Mouse (Mus musculus) layer of hippocampus, adult 18-20 months (tissue): ENCODE data around the gene Cavin1. TPM values are rescaled to one million over a fixed set of nuclear protein-coding genes. Genes with fewer than 3 reads are reported as not detected.

Experiments
- DNase-seq, 2 experiments: peaks; one replicate each; pipeline ENCODE4 v3.0.0; 2022; ENCODE audit warnings: low spot score in 2 of 2
- total RNA-seq, 2 experiments: library from RNA; stranded (reverse); gene quantifications; 2 replicates each; pipeline ENCODE4 v1.2.3; 2021

Cavin1 gene
- total RNA-seq, 2 experiments from 2014 or later, result 15.8 to 16.0 TPM

GRCm38 (mm10) chr11:100918007-100918406 lies 52.7 kb downstream of the Cavin1 start:
- no peak for DNase-seq

GRCm38 (mm10) chr11:100916432-100916971 lies 54.2 kb downstream of the Cavin1 start:
- DNase-seq, result no peak

GRCm38 (mm10) chr11:100915063-100915462 lies 55.6 kb downstream of the Cavin1 start:
- DNase-seq, result no peak

- no peak for DNase-seq
These were observed 56.3 kb downstream of the Cavin1 start for GRCm38 (mm10) chr11:100914415-100914814.

- no peak for DNase-seq
These were observed 58.1 kb downstream of the Cavin1 start for GRCm38 (mm10) chr11:100912401-100913155.

GRCm38 (mm10) chr11:100908567-100908966 lies 62.1 kb downstream of the Cavin1 start:
- DNase-seq, result no peak

GRCm38 (mm10) chr11:100908112-100908511 lies 62.6 kb downstream of the Cavin1 start:
- DNase-seq, result no peak

GRCm38 (mm10) chr11:100906885-100907284 lies 63.8 kb downstream of the Cavin1 start:
- no peak for DNase-seq

Other genes with a start within 250 kb of the Cavin1 start
- 100 to 1,000 TPM; 149 to 156 TPM for gene Rab5c, start 232.7 kb downstream of the Cavin1 start, total RNA-seq
- gene Kcnh4, start 210.9 kb downstream of the Cavin1 start, total RNA-seq, result 1 to 10 TPM; 2.0 to 2.1 TPM
- not detected for gene Hcrt, start 208.0 kb downstream of the Cavin1 start, total RNA-seq
- gene Ghdc, start 199.9 kb downstream of the Cavin1 start, total RNA-seq, result 1 to 10 TPM; 4.4 to 7.0 TPM
- 10 to 100 TPM; 12.1 to 16.2 TPM for gene Stat5b, start 120.2 kb downstream of the Cavin1 start, total RNA-seq
- gene Stat5a, start 111.5 kb downstream of the Cavin1 start, total RNA-seq, result 1 to 10 TPM; 1.1 to 1.8 TPM
- gene Stat3, start 31.3 kb downstream of the Cavin1 start, total RNA-seq, result 10 to 100 TPM; 35.5 to 35.9 TPM
- 100 to 1,000 TPM; 421 to 426 TPM for gene Atp6v0a1, start 38.6 kb upstream of the Cavin1 start, total RNA-seq
- 1 to 10 TPM; 6.9 to 8.6 TPM for gene Naglu, start 99.1 kb upstream of the Cavin1 start, total RNA-seq
- gene Hsd17b1, start 107.5 kb upstream of the Cavin1 start, total RNA-seq, result 1 to 10 TPM in 1 of 2 experiments, under 1 TPM in 1; 0.66 to 1.5 TPM
- gene Coasy, start 111.7 kb upstream of the Cavin1 start, total RNA-seq, result 10 to 100 TPM; 24.5 to 25.7 TPM
- 10 to 100 TPM; 41.6 to 44.3 TPM for gene Mlx, start 116.4 kb upstream of the Cavin1 start, total RNA-seq
- 1 to 10 TPM; 3.4 to 5.4 TPM for gene Psmc3ip, start 124.5 kb upstream of the Cavin1 start, total RNA-seq
- 10 to 100 TPM; 57.2 to 58.1 TPM for gene Retreg3, start 149.0 kb upstream of the Cavin1 start, total RNA-seq
- gene Tubg1, start 149.1 kb upstream of the Cavin1 start, total RNA-seq, result 10 to 100 TPM; 43.7 to 46.5 TPM
- 10 to 100 TPM; 40.2 to 42.7 TPM for gene Tubg2, start 185.0 kb upstream of the Cavin1 start, total RNA-seq
- 100 to 1,000 TPM; 154 to 162 TPM for gene Cntnap1, start 199.6 kb upstream of the Cavin1 start, total RNA-seq
- 10 to 100 TPM; 15.0 to 15.3 TPM for gene Plekhh3, start 200.5 kb upstream of the Cavin1 start, total RNA-seq
- under 1 TPM in 1 of 2 experiments, not detected in 1; 0.18 TPM for gene Ccr10, start 204.6 kb upstream of the Cavin1 start, total RNA-seq